Mouse (Mus musculus): ENCODE results near the gene Smtn.

GRCm38 (mm10) chr11:3517846-3518732, 22.3 kb downstream of the Smtn start:
- TF ChIP-seq CTCF (IDR thresholded peaks at IDR 0.05; ENCODE audit: extremely low read depth, insufficient read depth, insufficient read length, insufficient replicate concordance) (no peak), POLR2A (IDR thresholded peaks at IDR 0.05; ENCODE audit: low read depth, low read length) (no peak)
